Mouse (Mus musculus) myocyte (in vitro differentiated cells): ENCODE results near the gene Gm10647. TPM values are rescaled to one million over a fixed set of nuclear protein-coding genes. Genes with fewer than 3 reads are reported as not detected.

Experiments
- H3K27me3 ChIP-seq: one replicate; pipeline ENCODE4 v1.6.1; 2011; ENCODE audit not compliant: control insufficient read depth, insufficient read depth, insufficient read length
- H3K36me3 ChIP-seq: one replicate; pipeline ENCODE4 v1.6.1; 2011; ENCODE audit not compliant: control insufficient read depth, insufficient read depth
- H3K4me2 ChIP-seq: one replicate; pipeline ENCODE4 v1.6.1; 2011; ENCODE audit warnings: low read depth, control low read depth
- H3K4me3 ChIP-seq: one replicate; pipeline ENCODE4 v1.5.1; 2011; ENCODE audit warnings: mild to moderate bottlenecking, control low read depth, moderate library complexity
- H3K79me2 ChIP-seq: one replicate; pipeline ENCODE4 v1.6.1; 2011; ENCODE audit not compliant: control insufficient read depth, insufficient read depth
- H3ac ChIP-seq: one replicate; pipeline ENCODE4 v1.6.1; 2011; ENCODE audit not compliant: control insufficient read depth, insufficient read length
- CEBPB ChIP-seq: IDR thresholded peaks from 2 replicates; pipeline ENCODE4 v1.6.1; 2011; ENCODE audit warnings: mild to moderate bottlenecking, moderate library complexity; ENCODE audit not compliant: poor library complexity, insufficient read depth, severe bottlenecking
- E2F4 ChIP-seq: IDR thresholded peaks from one replicate; pipeline ENCODE4 v1.6.1; 2011; ENCODE audit warnings: mild to moderate bottlenecking, control low read depth, moderate library complexity; ENCODE audit not compliant: insufficient read depth
- MAX ChIP-seq: IDR thresholded peaks from one replicate; pipeline ENCODE4 v1.6.1; 2011; ENCODE audit warnings: low read depth, mild to moderate bottlenecking, control low read depth
- MYOD1 ChIP-seq, 3 experiments: IDR thresholded peaks; one replicate each; pipeline ENCODE4 v1.6.1; 2011; ENCODE audit warnings: control low read depth in 2 of 3, low read depth in 2 of 3, mild to moderate bottlenecking in 2 of 3, moderate library complexity in 1 of 3; ENCODE audit not compliant: insufficient read length in 2 of 3, control insufficient read depth in 1 of 3
- MYOG ChIP-seq, 3 experiments: IDR thresholded peaks; one replicate each; pipeline ENCODE4 v1.6.1; 2011; ENCODE audit warnings: control low read depth in 2 of 3, low read depth in 2 of 3, mild to moderate bottlenecking in 2 of 3; ENCODE audit not compliant: insufficient read length in 2 of 3, control insufficient read depth in 1 of 3, insufficient read depth in 1 of 3
- POLR2A ChIP-seq: IDR thresholded peaks from one replicate; pipeline ENCODE4 v1.6.1; 2011; ENCODE audit warnings: low read depth, mild to moderate bottlenecking, control low read depth, moderate library complexity; ENCODE audit not compliant: insufficient read length
- POLR2AphosphoS2 ChIP-seq: IDR thresholded peaks from one replicate; pipeline ENCODE4 v1.6.1; 2011; ENCODE audit warnings: low read depth, control low read depth; ENCODE audit not compliant: insufficient read length
- REST ChIP-seq: IDR thresholded peaks from one replicate; pipeline ENCODE4 v1.6.1; 2011; ENCODE audit warnings: mild to moderate bottlenecking, control low read depth, moderate library complexity; ENCODE audit not compliant: insufficient read depth, insufficient read length
- SRF ChIP-seq: IDR thresholded peaks from one replicate; pipeline ENCODE4 v1.6.1; 2011; ENCODE audit warnings: low read depth; ENCODE audit not compliant: control insufficient read depth, insufficient read length
- TCF12 ChIP-seq: IDR thresholded peaks from one replicate; pipeline ENCODE4 v1.6.1; 2011; ENCODE audit warnings: mild to moderate bottlenecking, control low read depth; ENCODE audit not compliant: poor library complexity, insufficient read depth, severe bottlenecking
- TCF3 ChIP-seq: IDR thresholded peaks from one replicate; pipeline ENCODE4 v1.6.1; 2011; ENCODE audit warnings: low read depth, control low read depth; ENCODE audit not compliant: insufficient read length
- USF1 ChIP-seq: IDR thresholded peaks from one replicate; pipeline ENCODE4 v1.6.1; 2011; ENCODE audit warnings: low read depth, mild to moderate bottlenecking, control low read depth, moderate library complexity
- polyA plus RNA-seq: library from polyadenylated mRNA; unstranded; fragments of >200 nt; fragmentation: generic; extraction: Trizol; gene quantifications from one replicate; pipeline ENCODE4 v1.2.1, GENCODE M21; 2012; ENCODE audit warnings: missing spikeins

Gene Gm10647
- not detected for polyA plus RNA-seq

DNA sequence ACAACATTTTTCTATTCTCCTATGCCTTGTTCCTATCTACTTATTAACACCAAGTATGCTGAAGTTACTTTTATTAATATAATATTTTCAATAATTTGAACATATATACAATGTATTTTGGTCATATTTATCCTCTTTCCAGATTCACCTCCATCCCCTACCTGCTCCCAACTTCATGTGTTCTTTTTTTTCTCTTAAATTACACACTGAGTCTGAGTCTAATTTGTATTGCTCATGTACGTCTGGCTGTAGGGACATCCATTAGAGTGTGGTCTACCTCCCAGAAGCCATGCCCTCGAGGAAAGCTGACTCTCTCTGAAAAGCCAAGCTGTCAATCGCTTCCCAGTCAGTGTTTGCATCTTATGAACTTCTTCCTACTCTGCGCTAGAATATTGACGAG, at the start of gene Gm10647:
Gene Gm10647 (plus strand): TSS at position 301 of the 400 bp plus-strand sequence.
- no peak for TF ChIP-seq MYOG (IDR thresholded peaks at IDR 0.05; ENCODE audit: control insufficient read depth in 1 of 3, insufficient read depth in 1 of 3, insufficient read length in 2 of 3, low read depth in 2 of 3)
- TF ChIP-seq REST: no peak
- no peak for TF ChIP-seq MYOD1 (IDR thresholded peaks at IDR 0.05; ENCODE audit: control insufficient read depth in 1 of 3, insufficient read length in 2 of 3, low read depth in 2 of 3)
- no peak for TF ChIP-seq SRF
- TF ChIP-seq TCF3: no peak
- no peak for TF ChIP-seq E2F4
- no peak for TF ChIP-seq POLR2A
- no peak for TF ChIP-seq CEBPB
- no peak for TF ChIP-seq TCF12
- TF ChIP-seq MAX: no peak
- no peak for TF ChIP-seq USF1
- no peak for TF ChIP-seq POLR2AphosphoS2
- peak within 1 kb of the TSS; percentile 46 for H3K4me3 ChIP-seq

DNA sequence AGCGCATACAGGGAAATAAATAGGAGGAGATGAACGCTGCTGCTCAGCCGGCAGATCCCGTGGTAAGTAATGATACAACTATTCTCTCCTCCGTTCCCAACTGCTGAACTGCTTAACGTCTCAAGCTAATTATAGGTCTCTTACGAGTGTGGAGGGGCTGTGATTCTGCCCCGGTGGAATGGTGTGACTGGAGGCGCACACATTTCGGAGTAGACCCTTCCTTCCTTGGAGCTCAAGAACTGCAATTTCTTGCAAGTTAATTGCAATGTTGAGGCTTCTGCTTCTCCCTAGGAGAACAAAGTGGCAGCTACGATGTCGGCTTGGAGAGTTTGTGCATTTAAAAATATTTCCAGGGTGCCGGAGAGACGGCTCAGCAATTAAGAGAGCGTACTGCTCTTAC, 48.4 kb upstream of the Gm10647 start:
- no peaks in the 10 kb centered on the region for H3K36me3 ChIP-seq
- no peaks in the 10 kb centered on the region for H3K79me2 ChIP-seq
- no peak overlapping the region for H3K4me3 ChIP-seq
- H3K27me3 ChIP-seq: peaks cover 10% of the 10 kb centered on the region
- no peak overlapping the region for H3ac ChIP-seq
- TF ChIP-seq REST: no peak
- no peak for TF ChIP-seq TCF12
- TF ChIP-seq MYOG (IDR thresholded peaks at IDR 0.05; ENCODE audit: control insufficient read depth in 1 of 3, insufficient read depth in 1 of 3, insufficient read length in 2 of 3, low read depth in 2 of 3): no peak
- no peak for TF ChIP-seq CEBPB
- no peak for TF ChIP-seq MAX
- TF ChIP-seq MYOD1 (IDR thresholded peaks at IDR 0.05; ENCODE audit: control insufficient read depth in 1 of 3, insufficient read length in 2 of 3, low read depth in 2 of 3): no peak
- TF ChIP-seq POLR2AphosphoS2: no peak
- TF ChIP-seq TCF3: no peak
- TF ChIP-seq E2F4: no peak
- no peak overlapping the region for H3K4me2 ChIP-seq

More for the DNA sequence above, at the start of gene Gm10647:
- H3K79me2 ChIP-seq: no peaks in the 10 kb centered on the region
- no peaks in the 10 kb centered on the region for H3K36me3 ChIP-seq
- peak within 1 kb of the TSS; percentile 4 for H3ac ChIP-seq
- no peaks in the 10 kb centered on the region for H3K27me3 ChIP-seq
- peak within 1 kb of the TSS; percentile 67 for H3K4me2 ChIP-seq

DNA sequence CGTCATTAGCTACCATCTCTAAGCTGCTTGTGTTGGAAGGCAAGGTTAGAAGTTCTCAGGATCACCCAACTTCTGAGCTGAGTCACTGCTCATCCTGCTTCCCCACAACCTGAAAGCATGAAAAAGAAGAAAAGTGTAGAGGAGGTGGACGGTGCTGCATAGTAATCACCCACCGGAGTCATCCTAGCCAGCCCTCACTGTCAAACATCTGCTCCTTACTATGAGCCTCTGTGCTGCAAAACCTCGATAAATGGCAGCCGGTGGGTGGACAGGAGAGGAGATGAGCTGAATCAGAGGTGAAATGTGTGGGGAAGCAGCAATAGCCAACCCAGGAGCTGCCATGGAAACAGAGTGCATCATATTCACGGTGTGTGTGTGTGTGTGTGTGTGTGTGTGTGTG, 44.0 kb upstream of the Gm10647 start:
- no peaks in the 10 kb centered on the region for H3K79me2 ChIP-seq
- H3K36me3 ChIP-seq: no peaks in the 10 kb centered on the region
- no peak overlapping the region for H3K4me2 ChIP-seq
- no peak overlapping the region for H3ac ChIP-seq
- no peak for TF ChIP-seq REST
- TF ChIP-seq USF1: no peak
- TF ChIP-seq MYOG (IDR thresholded peaks at IDR 0.05; ENCODE audit: control insufficient read depth in 1 of 3, insufficient read depth in 1 of 3, insufficient read length in 2 of 3, low read depth in 2 of 3): no peak
- no peak for TF ChIP-seq CEBPB
- TF ChIP-seq MYOD1 (IDR thresholded peaks at IDR 0.05; ENCODE audit: control insufficient read depth in 1 of 3, insufficient read length in 2 of 3, low read depth in 2 of 3): no peak
- TF ChIP-seq TCF12: no peak
- TF ChIP-seq SRF: no peak
- no peak for TF ChIP-seq TCF3
- no peak for TF ChIP-seq E2F4
- TF ChIP-seq POLR2AphosphoS2: no peak
- no peak for TF ChIP-seq MAX
- TF ChIP-seq POLR2A: no peak
- peaks cover 1% of the 10 kb centered on the region for H3K27me3 ChIP-seq
- no peak overlapping the region for H3K4me3 ChIP-seq

DNA sequence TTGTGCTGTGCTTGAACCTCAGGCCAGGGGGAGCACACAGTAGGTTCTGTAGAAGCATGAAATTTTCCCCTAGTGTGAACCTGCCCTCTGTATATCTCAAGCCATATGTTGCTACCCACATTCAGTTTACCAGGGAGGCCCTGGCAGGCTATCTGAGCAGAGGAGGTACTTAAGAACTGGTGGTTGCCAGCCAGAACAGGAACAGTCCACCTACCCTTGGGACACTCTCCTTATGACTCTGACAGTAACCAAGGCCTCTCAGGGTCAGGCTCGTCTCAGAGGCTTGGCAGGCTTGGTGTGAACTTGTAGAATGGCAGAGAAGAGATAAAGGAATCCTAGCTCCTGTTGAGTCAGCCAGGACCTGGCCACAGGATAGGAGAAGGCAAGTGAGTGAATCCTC, 35.8 kb upstream of the Gm10647 start:
- no peak overlapping the region for H3K4me3 ChIP-seq

DNA sequence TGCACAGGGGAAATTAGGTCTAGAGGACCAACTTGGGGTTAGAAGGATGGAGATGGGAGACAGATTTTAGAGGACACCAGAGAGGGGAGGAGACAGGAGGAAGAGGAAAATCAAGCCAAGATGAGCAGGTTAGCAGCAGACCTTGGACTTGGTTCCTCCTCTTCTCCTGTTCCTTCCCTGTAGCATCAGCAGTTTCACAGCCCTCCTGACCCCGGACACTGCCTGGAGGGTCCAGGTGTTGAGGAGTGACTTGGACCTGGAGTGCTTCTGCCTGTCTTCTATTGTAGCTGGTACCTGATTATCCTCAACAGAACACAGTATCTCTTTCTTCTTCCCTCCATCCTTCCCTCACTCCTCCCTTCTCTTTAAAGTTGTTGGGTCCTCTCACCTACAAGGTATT, 28.1 kb upstream of the Gm10647 start:
- Histone ChIP-seq H3K79me2 (no peaks in the 10 kb centered on the region), H3ac (no peak overlapping the region), H3K36me3 (no peaks in the 10 kb centered on the region), H3K27me3 (no peaks in the 10 kb centered on the region), H3K4me2 (no peak overlapping the region), H3K4me3 (no peak overlapping the region)
- TF ChIP-seq CEBPB (no peak), REST (no peak), TCF3 (no peak)

More for the DNA sequence above, 35.8 kb upstream of the Gm10647 start:
- Histone ChIP-seq H3K4me2 (no peak overlapping the region), H3ac (no peak overlapping the region), H3K79me2 (no peaks in the 10 kb centered on the region), H3K27me3 (peaks cover 7% of the 10 kb centered on the region), H3K36me3 (no peaks in the 10 kb centered on the region)
- TF ChIP-seq TCF3 (no peak), MYOG (IDR thresholded peaks at IDR 0.05; ENCODE audit: control insufficient read depth in 1 of 3, insufficient read depth in 1 of 3, insufficient read length in 2 of 3, low read depth in 2 of 3) (no peak), E2F4 (no peak), SRF (no peak), POLR2A (no peak), USF1 (no peak), REST (no peak)
